Mouse (Mus musculus): Measurements from ENCODE around the gene 5330417C22Rik.
"Not testable (repeated sequence)": the region's sequence is repeated elsewhere in the genome, so short reads cannot be mapped to it uniquely, and the experiment has no call there.

The 5330417C22Rik gene

DNA sequence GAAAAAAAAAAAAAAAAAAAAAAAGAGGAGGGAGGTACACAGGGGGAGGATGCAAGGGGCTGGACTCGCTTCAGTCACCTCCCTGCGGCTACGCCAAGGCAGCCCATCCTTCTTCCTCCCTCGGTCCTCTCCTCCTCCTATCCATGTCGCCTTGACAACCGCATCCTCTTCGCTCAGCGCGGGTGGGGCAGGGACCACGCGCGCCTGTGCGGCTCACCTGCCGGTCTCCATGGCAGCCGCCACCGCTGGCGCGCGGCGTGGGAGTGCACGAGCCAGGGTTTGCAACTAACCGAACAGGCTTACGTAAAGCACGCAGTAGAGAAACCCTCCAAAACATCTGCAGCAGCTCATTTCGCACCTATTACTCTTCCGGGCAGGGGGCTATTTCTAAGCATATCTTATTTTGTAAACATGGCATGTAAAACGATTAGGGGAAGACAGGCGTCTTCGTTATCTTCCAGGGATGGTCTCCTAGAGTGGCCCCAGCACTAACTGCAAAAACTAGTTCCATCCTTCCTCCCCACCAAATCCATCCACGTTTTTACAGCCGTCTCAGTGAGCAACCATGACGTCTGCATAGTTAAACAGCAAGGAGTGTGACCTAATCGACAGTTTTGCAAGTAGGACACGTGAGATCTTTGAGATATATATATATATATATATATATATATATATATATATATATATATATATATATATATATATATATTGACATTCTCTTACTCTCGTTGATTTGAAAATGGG, at the start of gene 5330417C22Rik:
Gene 5330417C22Rik, minus strand, starts transcription at position 20 of the 744 bp plus-strand sequence.
- DNase-seq (ENCODE audit: low read depth, low spot score), result no peak

DNA sequence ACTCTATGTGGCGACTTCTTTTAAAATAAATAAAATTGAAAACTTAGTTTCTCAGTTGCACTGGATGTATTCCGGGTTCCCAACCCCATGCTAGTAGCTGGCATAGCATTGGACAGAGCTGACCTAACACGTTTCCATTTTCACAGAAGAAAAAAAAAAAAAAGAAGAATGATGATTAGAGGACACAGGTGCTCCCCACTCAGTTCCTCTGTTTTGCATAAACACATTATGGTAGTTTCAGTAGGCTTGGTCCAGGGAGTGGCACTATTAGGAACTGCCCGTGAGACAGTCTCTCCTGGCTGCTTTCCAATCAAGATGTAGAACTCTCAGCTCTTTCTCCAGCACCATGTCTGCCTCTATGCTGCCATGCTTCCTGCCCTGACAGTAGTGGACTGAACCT, 48.2 kb upstream of the 5330417C22Rik start:
- DNase-seq (ENCODE audit: low read depth, low spot score), result no peak

DNA sequence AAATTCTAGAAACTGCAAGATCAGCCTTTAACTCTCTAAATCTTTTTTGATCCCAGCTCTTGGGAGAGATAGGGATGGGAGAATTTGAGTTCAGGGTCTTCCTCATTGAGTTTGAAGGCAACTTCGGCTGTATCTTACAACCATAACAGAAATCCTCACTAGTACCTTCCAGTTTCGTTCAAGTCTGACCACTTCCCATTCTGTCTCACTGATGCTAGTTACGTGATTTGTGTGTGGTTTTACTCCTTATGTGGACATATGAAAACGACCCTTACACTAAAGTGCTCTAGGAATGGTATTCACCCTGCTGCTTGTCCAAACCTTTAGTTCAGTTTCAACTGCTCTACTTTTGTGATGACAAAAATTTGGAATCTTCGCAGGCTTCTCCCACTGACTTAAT, 37.7 kb upstream of the 5330417C22Rik start:
- DNase-seq (ENCODE audit: low read depth, low spot score), result no peak

DNA sequence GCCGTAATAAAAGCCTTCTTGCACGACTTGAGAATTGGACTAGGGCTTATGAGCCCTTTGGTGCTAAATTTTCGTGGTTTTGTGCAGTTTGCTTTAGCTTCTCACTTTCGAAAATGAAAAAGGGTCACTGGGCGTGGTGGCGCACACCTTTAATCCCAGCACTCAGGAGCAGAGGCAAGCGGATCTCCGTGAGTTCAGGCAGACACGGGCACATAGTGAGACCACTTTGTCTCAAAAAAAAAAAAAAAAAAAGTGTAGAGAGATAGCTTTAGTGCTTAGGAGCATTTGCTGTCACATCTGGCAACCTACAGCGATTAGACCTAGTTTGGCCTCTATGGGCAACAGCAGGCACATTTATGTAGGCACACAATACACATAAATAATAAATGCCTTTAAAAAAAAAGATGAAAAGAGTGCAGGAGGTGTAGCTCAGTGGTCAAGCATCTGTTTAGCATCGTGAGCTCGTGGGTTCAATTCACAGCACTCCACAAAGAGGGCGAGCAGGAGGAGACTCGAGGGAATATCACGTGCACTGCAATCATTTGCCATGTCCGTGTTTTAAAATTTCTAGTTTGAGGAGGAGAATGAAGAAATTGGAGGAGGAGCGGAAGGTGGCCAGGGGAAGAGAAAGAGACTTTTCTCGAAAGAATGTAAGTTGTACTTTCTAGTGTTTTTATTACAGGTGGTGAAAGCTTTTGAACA, 36.1 kb upstream of the 5330417C22Rik start:
- DNase-seq (ENCODE audit: low read depth, low spot score), result no peak

DNA sequence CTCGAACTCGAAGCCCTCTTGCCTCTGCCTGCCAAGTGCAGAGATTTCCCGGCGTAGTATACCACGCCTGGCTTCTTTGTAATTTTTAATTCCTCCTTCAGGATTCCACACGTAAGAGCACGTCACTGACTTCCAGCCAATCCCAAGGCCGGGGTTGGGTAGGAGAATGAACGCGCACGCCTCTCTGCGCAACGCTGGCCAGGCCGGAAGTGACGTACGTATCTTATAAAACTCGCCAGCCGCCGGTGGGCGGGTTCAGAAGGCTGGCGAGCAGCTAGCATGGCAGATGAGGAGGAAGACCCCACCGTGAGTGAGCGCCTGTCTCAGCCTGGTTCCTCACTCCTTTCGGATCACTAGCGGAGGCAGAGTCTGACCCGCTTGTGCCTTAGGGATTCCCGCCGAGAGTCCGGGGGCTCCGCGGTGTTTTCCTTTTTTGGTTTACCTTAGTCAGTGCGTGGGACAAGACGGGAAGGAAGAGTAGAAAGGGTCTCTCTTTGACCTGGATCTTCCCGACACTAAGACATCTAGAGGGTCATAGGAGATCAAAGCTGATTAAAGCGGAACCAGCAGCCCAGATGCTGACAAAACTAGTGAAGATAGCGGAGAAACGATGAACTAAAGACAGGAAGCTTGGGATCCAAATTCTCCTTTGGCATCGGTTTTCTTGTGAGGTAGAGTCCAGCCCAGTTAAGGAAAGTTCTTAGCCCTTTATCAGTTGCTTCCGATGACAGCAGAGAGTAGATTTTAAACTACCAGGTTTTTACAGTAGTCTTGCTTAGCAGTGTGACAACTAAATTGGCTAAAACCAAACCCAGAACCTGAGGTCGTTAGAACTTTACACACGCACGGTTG, 35.3 kb upstream of the 5330417C22Rik start, which contains the start of gene Taf13:
Gene Taf13, plus strand, starts transcription at position 256 of the 852 bp plus-strand sequence.
- peak; percentile 98 for DNase-seq (ENCODE audit: low read depth, low spot score)

DNA sequence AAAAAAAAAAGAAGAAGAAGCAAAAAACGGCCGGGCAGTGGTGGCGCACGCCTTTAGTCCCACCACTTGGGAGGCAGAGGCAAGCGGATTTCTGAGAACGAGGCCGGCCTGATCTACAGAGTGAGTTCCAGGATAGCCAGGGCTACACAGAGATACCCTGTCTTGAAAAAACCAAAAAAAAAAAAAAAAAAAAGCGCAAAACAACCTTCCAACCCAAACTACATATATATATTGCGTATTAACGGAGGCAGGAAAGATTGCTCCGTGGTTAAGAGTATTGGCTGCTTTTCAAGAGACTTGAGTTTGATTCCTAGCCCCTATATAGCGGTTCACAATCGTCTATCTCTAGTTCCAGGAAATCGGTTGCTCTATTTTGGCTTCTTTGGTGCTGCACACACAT, 34.5 kb upstream of the 5330417C22Rik start:
- no peak for DNase-seq (ENCODE audit: low read depth, low spot score)

DNA sequence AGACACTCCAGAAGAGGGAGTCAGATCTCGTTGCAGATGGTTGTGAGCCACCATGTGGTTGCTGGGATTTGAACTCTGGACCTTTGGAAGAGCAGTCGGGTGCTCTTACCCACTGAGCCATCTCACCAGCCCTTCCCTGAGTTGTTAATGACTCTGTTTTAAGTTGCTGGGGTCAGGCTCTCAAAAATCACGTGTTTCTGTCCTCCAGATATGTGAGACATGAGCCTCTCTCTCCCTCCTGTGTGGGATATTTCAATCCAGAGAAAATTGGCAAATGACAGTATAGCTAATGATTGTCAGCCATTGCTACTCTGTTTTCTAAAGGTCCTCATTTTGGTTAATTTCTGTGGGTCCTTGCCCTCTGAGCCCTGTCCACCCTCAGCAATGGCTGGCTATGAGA, 33.3 kb upstream of the 5330417C22Rik start:
- not testable (repeated sequence) for DNase-seq (ENCODE audit: low read depth, low spot score)

DNA sequence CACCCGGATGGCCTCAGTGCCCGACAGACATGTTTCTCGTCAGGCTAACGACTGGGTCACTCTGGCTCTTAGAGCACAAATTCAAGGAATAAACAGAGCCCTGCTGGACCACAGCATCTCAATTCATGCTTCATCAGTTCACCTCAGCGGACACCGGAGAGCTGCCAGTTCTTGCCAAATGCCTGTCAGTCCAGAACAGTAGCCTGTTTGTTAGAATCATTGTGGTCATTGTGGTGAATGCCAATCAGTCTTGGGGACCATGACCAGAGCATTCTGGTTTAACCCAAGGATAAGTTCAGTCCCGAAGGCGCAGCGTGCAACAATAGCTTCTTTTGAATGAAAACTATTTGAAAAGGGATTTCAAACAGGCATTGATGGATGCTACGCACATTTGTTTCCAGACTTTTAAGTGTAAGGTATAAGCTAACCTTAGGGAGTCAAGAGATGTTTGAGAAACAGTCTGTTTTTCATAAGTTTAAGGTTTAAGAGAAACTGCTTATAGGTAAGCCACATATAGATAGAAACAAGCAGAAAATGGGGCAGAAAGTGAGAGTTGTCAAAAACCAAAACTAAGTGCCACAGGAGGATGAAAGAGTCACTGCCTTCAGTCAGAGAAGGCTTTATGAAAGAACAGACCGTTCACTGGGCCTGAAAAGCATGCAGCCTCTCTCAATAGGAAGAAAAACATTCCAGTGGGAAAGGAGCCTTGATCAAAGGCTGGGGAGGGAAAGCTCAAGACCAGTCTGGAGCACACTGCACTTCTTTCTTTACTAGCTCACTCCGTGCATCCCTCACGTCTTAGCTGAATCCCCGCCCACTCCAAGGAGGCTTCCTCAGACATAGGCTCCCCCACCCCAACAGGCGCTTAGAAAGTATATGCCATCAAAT, 31.9 kb upstream of the 5330417C22Rik start:
- DNase-seq (ENCODE audit: low read depth, low spot score), result no peak

DNA sequence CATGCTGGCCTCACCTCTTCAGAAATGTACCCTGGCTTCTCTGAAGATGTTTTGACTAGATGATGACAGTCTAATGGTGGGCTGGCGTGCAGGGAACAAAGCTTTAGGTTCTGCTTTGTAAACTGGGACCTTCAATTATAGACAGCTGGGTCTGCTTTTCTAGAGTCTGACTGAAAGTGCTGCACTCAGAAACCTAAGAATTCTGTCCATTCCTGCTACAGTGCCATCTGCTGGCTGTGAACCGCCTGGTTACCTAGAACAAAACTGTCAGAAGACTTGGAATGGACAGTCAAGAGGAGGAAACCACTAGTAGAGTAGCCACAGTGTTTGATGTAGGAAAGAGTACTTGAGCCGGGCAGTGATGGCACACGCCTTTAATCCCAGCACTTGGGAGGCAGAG, 27.0 kb upstream of the 5330417C22Rik start:
- DNase-seq (ENCODE audit: low read depth, low spot score), result peak; percentile 65

DNA sequence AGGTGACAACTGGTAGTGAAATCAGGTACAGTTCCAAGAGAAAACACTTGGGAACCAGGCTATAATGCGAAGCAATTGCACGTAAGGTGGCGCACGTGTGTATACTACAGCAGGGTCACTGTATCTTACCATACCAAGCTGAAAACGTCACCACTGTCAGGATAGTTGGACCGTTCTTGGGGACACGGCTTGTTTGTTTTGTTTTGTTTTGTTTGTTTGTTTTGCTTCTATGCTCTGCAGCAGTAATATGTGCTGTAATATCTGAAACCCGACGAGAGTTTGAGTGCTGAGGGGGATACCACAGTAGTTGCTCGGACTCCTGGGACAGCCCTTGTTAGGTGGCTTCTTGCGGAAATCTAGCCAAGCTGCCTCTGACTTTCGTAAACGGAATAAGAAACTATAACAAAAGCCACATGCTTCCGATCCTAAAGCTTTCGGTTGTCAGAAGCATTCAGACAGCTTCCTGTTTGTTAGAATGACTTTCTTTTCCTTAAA, 26.5 kb upstream of the 5330417C22Rik start:
- no peak for DNase-seq (ENCODE audit: low read depth, low spot score)

DNA sequence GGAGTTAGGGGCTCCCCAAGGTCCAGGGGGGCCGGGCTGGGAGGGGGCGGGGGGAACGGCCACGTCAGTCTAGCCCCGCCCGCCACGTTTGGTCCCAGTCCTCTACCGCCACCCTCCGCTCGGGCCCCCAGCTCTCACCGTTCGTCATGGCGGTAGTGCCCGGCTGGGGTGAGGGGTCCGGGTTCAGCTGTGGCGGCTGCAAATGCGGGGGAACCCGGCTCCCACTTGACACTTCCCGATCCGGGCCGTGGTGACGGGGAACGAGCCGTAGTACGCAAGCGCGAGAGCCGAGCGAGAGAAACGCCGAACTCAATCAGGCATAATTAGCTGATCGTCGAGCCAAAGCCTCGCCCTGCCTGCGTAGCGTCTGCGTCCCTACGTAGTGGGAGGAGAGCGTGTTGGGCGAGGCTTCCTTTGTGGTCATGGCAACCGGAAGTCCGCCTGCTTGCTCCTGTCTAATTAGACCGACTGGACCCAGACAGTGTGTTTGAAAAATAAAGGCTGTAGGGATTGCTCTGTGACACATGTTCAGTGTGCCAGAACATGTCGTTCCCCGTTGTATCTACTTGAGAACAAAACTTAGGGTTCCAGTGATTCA, 25.9 kb upstream of the 5330417C22Rik start, which contains the start of gene Tmem167b:
Gene Tmem167b, minus strand, starts transcription at position 334 of the 598 bp plus-strand sequence.
- peak; percentile 97 for DNase-seq (ENCODE audit: low read depth, low spot score)

DNA sequence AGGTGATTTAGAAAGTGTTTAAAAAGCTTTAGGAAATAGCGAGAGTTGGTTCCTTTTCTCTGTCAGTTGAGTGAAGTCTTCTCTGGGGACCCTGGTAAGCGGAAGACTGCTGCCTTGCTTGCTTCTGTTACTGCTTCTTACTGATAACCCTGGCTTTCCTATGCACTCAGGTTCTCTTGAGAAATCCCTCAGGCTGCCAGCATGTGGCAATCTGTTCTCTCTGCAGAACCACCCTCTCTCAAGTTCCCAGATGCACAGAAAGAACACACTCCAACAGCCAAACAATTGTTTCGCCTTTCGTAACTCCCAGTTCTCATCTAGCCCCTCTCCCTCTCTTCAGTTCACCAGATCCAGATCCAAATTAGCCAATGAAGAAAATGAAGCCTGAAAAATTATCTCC, 21.6 kb upstream of the 5330417C22Rik start:
- no peak for DNase-seq (ENCODE audit: low read depth, low spot score)

DNA sequence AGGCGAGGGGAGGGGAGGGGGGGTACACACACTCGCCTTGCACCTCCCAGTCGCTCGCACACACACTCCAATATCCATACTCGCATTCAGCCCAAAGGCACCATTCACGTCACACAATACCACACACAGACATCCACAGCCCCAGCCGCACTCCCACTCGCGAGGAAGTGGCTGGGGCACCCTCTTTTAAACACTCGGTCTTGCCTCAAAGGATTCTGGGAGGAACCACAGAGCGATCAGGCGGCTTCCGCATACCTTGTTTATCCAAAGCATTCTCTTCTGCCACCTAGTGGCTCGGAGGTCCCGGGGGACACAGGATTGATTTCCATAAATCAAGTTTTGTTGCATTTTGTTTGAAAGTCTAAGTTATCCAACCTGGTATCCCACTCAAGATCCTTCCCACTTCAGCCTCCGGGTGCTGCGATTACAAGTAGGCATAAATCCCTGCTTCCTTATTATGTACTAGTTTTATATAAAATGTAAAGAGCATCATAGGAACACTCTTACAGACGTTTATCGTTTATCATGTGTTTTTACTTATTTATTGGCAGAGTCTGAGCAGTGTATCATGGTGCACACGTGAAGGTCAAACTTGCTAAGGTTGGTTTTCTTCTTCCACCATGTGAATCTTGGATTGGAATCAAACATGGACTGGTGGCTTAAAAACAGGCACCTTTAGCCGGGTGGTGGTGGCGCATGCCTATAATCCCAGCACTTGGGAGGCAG, 18.4 kb upstream of the 5330417C22Rik start:
- peak; percentile 96 for DNase-seq (ENCODE audit: low read depth, low spot score)

DNA sequence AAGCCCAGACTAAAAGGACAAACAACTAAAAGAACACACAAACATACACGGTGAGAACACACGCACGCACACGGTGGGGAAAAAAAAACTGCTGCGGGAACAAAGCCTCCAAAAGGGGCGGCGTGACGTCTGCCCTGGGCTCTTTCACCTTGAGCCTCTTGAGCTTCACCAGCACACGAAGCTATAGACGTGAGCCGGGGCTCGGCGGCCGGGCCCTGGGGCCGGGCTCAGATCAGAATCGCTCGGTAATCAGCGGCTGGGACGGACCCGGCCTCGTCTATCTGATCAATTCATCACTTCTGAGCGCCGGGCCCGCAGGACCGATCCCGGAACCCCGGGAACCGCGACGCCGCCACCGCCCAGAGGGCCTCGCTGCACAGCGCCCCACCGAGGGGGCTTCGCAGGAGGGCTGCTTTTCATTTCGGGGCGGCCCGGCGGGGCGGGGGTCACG, 17.8 kb upstream of the 5330417C22Rik start:
- DNase-seq (ENCODE audit: low read depth, low spot score), result no peak

DNA sequence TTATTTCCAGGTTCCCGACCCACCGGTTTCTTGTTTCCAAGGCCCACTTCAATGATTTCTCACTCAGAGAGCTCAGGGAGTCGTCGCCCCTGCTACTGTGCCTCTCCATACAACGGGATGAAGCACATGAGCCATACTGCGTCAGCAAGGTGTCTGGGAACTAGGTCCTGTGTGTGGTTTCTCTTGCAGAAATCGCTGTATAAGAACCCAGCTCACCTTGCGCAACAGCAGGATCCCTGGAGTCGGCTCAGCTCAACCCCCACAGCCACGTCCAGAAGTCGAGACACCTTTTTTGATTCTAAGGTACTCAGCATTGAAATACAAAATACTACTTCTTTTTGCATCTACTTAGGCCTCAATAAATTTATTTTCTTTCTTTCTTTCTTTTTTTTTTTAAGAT, 6.0 kb upstream of the 5330417C22Rik start:
- DNase-seq (ENCODE audit: low read depth, low spot score), result no peak

DNA sequence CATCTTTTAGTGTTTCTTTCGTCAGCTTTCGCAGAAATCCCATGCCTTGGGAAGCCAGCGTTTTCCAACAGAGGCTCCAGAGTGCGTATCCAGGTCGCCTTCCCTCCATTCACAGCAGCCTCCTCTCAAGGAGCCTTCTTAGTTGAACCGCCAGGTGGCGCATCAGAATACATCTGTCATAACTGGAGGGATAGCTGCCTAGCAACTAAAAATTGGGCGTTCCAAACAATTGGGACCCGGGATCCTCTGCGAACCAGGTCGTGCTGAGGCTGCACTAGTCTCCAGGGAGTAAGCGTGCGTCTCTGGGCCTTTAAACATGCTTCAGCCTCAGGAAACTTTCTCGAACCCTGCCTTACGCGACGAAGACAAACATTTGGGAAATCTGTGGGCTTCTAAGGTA, 967 bp upstream of the 5330417C22Rik start:
- DNase-seq (ENCODE audit: low read depth, low spot score), result peak; percentile 62

DNA sequence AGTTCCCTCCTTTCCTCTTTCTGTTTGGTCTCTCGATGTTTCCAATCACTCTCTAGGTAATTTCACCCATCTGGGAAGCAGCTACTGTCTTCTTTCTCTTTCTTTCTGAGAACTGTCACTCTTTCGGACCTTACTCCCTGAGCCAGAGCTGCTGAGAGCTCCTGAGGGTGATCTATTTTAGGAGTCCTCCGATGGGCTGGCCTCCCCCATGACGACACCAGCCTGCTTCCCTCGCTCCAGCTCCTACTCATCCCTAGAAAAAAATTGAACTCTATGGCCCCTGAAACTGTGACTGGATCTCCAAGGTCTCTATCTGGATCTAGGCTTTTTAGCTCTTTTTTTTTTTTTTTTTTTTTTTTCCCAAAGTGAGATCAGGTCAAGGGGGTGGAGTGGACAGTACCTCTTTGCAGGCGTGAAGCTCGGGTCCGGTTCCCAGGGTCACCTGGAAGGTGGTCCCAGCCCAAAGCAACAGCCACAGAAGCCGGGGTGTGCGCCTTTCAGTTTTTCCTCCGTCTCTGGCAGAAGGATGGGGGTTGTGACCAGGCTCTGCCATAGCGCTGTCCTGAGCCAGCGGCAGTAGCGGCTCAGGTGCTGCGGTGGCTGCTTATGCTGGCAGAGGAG, 330 bp downstream of the 5330417C22Rik start:
- DNase-seq (ENCODE audit: low read depth, low spot score), result no peak

DNA sequence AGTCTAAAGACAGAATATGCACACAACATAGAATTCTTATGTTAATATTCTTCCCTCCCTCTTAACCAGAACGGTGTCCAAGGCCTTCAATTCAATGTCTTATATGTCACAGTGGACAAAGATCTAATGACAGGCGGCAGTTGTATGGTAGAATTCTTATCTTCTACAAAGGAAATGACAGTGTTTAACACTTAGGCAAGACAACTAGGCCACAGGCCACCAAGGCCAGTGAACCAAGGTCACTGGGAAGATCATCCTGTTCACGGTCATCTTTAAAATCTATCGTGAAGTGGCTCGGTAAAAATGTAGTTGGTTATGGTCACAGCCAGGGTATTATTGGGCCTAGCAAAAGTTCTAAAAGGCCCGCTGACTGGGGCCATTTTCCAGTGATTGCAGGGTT, 2.4 kb downstream of the 5330417C22Rik start, which contains the start of gene 1700013F07Rik:
Gene 1700013F07Rik, plus strand, starts transcription at position 200 of the 400 bp plus-strand sequence.
- no peak for DNase-seq (ENCODE audit: low read depth, low spot score)
